8 mouse cellular contexts compared by ENCODE assay signal in the genomic region with DNA sequence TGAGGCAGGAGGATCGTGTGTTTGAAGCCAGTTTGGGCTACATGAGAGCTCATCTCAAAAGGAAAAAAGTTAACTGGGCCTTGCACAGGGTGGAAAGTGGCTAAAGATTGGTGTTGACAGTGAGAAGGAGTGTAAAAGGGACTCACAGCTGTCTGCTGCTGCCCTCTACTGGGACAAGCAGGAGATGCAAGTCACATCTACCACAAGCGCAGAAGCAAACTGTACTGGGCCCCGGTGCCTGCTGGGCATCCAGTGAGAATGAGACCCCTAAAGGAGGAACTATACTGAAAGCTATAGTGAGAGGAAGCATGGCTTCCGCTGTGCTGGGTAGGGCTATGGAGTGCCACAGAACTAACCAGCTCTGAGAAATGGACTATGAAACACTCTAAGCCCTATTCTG. TPM values are rescaled to one million over a fixed set of nuclear protein-coding genes. Genes with fewer than 3 reads are reported as not detected.
A peak's percentile ranks its signal among the peaks of the same experiment; 100 is the strongest.
DNase-seq lines count a peak whose midpoint lies in the region; ATAC-seq and TF ChIP-seq lines count a peak whose summit lies in the region.

No protein-coding gene starts in this region.

- peak; percentile 73; the same call in 1 of the 2 replicates for ATAC-seq in midbrain, embryonic 14.5 days (ENCODE audit: low FRiP score, low TSS enrichment)

- H3K4me3 ChIP-seq in limb, embryonic 10.5 days: no peak overlapping the region
- H3K4me3 ChIP-seq in midbrain, embryonic 14.5 days (replicated peaks; ENCODE audit: low read depth, low read length): no peak overlapping the region
- no peak overlapping the region for H3K4me3 ChIP-seq in spleen, adult 2 months (ENCODE audit: extremely low read depth, insufficient read depth, insufficient read length)

- peak; percentile 12 for DNase-seq in 3134 (ENCODE audit: extremely low read depth, insufficient read length, low spot score)
- DNase-seq in adrenal gland, adult 8-10 months: peak; percentile 40
- DNase-seq in embryo, embryonic 11.5 days (ENCODE audit: low read depth, low spot score): peak; percentile 76
- peak; percentile 50 to 75 for DNase-seq in gastrocnemius, postnatal 4 days (ENCODE audit: low spot score in 2 of 2)
- peak; percentile 80 for DNase-seq in kidney, adult 18-20 months
- DNase-seq in limb, embryonic 10.5 days (ENCODE audit: low spot score): peak; percentile 82
- peak; percentile 89 for DNase-seq in midbrain, embryonic 14.5 days
- peak; percentile 51 to 79 for DNase-seq in spleen, adult 2 months (ENCODE audit: low read depth in 1 of 2, low spot score in 2 of 2)

- H3K27ac ChIP-seq in limb, embryonic 10.5 days: no peak overlapping the region
- H3K27ac ChIP-seq in midbrain, embryonic 14.5 days (replicated peaks; ENCODE audit: low read depth, low read length): no peak overlapping the region
- no peak overlapping the region for H3K27ac ChIP-seq in spleen, adult 2 months (ENCODE audit: insufficient read depth, low read length)

- 15% methylated on average over 4 of the region's 4 CpGs for WGBS in limb, embryonic 10.5 days
- 26% methylated on average over 4 of the region's 4 CpGs for WGBS in midbrain, embryonic 14.5 days
- WGBS in spleen, adult 2 months: 9% methylated on average over 4 of the region's 4 CpGs

- no peaks in the 10 kb centered on the region for H3K4me1 ChIP-seq in limb, embryonic 10.5 days
- no peaks in the 10 kb centered on the region for H3K4me1 ChIP-seq in midbrain, embryonic 14.5 days (ENCODE audit: control insufficient read depth, insufficient read depth, low read length)
- H3K4me1 ChIP-seq in spleen, adult 2 months (ENCODE audit: control insufficient read depth, insufficient read depth, insufficient read length): peaks cover 4% of the 10 kb centered on the region

- TF ChIP-seq CTCF in spleen, adult 2 months (IDR thresholded peaks at IDR 0.05; ENCODE audit: extremely low read depth, insufficient read depth, insufficient read length, insufficient replicate concordance): peak; percentile 83; the same call in 1 of the 2 replicates

- H3K9ac ChIP-seq in midbrain, embryonic 14.5 days (replicated peaks; ENCODE audit: low read length): no peak overlapping the region

- no peaks in the 10 kb centered on the region for H3K27me3 ChIP-seq in limb, embryonic 10.5 days (ENCODE audit: low read depth, poor library complexity, severe bottlenecking)
- no peaks in the 10 kb centered on the region for H3K27me3 ChIP-seq in midbrain, embryonic 14.5 days (ENCODE audit: control insufficient read depth, insufficient read depth, low read length)
- H3K27me3 ChIP-seq in spleen, adult 2 months (ENCODE audit: control insufficient read depth, insufficient read depth, low read length): no peaks in the 10 kb centered on the region

- H3K36me3 ChIP-seq in limb, embryonic 10.5 days: peaks cover 33% of the 10 kb centered on the region
- peaks cover 20% of the 10 kb centered on the region for H3K36me3 ChIP-seq in midbrain, embryonic 14.5 days (ENCODE audit: control insufficient read depth, insufficient read depth, low read length)
- H3K36me3 ChIP-seq in spleen, adult 2 months (ENCODE audit: control insufficient read depth, insufficient read depth, low read length): peaks cover 12% of the 10 kb centered on the region

- no peak for TF ChIP-seq POLR2A in spleen, adult 2 months (IDR thresholded peaks at IDR 0.05; ENCODE audit: low read depth, low read length)

- no peaks in the 10 kb centered on the region for H3K9me3 ChIP-seq in limb, embryonic 10.5 days (replicated peaks)
- H3K9me3 ChIP-seq in midbrain, embryonic 14.5 days (ENCODE audit: control insufficient read depth, low read length): no peaks in the 10 kb centered on the region

- no peak overlapping the region for H3K4me2 ChIP-seq in midbrain, embryonic 14.5 days (ENCODE audit: low read length)

RNA-seq across cellular contexts. Expression of gene Apaf1, which starts 50.2 kb away (rescaled TPM):
- total RNA-seq in adrenal gland, adult 8-10 months (2022): 10 to 100 TPM in 1 of 4 experiments, 1 to 10 TPM in 3; 5.5 to 15.8 (median 9.4) TPM
- 10 to 100 TPM; 17.2 to 19.5 TPM for total RNA-seq in gastrocnemius, postnatal 4 days (2021)
- polyA plus RNA-seq in limb, embryonic 10.5 days (2016; fragmentation: Nextera tagmentation; extraction: Ambion mirVana): 16.9 and 25.4 TPM in 2 replicates
- 25.9 and 29.6 TPM in 2 replicates for polyA plus RNA-seq in midbrain, embryonic 14.5 days (2014; fragmentation: Nextera tagmentation; extraction: Ambion mirVana)
- 6.5 and 7.0 TPM in 2 replicates for polyA plus RNA-seq in spleen, adult 2 months (2012; rRNA removed)

RNA-seq across cellular contexts. Expression of gene Ikbip, which starts 50.3 kb away (rescaled TPM):
- total RNA-seq in adrenal gland, adult 8-10 months (2022): 10 to 100 TPM; 31.9 to 51.4 (median 42.2) TPM
- total RNA-seq in gastrocnemius, postnatal 4 days (2021): 10 to 100 TPM; 42.5 to 43.0 TPM
- polyA plus RNA-seq in limb, embryonic 10.5 days (2016; fragmentation: Nextera tagmentation; extraction: Ambion mirVana): 15.0 and 19.7 TPM in 2 replicates
- polyA plus RNA-seq in midbrain, embryonic 14.5 days (2014; fragmentation: Nextera tagmentation; extraction: Ambion mirVana): 13.0 and 19.5 TPM in 2 replicates
- polyA plus RNA-seq in spleen, adult 2 months (2012; rRNA removed): 0.55 and 1.2 TPM in 2 replicates

Comparison
In these comparisons a context has a peak if more than half of its experiments do, and no peak if none do; other contexts are left out.
1. DNase-seq: peak in every context shown above with its lines; median percentile 89 in midbrain, embryonic 14.5 days; 82 in limb, embryonic 10.5 days; 80 in kidney, adult 18-20 months; 76 in embryo, embryonic 11.5 days; 65 in spleen, adult 2 months; 62 in gastrocnemius, postnatal 4 days; 40 in adrenal gland, adult 8-10 months; 12 in 3134.